Mouse (Mus musculus): ENCODE measurements at regions not wholly inside any gene's neighbourhood (a gene's known extent, or its start where the extent isn't known, plus 50 kb on each side); places are given as distances from the start of the nearest gene placed in this dataset.

GRCm38 (mm10) chr4:127636934-127637333, 279.0 kb upstream of the Gjb5 start:
- H3K36me3 ChIP-seq (ENCODE audit: control insufficient read depth, insufficient read depth, low read length), result no peaks in the 10 kb centered on the region
- WGBS, result 47% methylated on average over 11 of the region's 11 CpGs
- no peak overlapping the region for H3K4me3 ChIP-seq (ENCODE audit: control insufficient read depth in 1 of 2, insufficient read depth in 1 of 2, low read depth in 1 of 2, low read length in 2 of 2)
- H3K9me3 ChIP-seq (ENCODE audit: control insufficient read depth, low read length), result no peaks in the 10 kb centered on the region
- H3K4me1 ChIP-seq (ENCODE audit: control insufficient read depth in 2 of 2, insufficient read depth in 2 of 2, low read length in 2 of 2), result peaks cover 0 to 2% of the 10 kb centered on the region in 2 experiments; a peak in 1 of 4 replicates
- H3K4me2 ChIP-seq (ENCODE audit: low read length), result no peak overlapping the region
- no peaks in the 10 kb centered on the region for H3K27me3 ChIP-seq (ENCODE audit: control insufficient read depth, insufficient read depth, low read length)
- no peak overlapping the region for H3K27ac ChIP-seq (replicated peaks in 1 of 2; ENCODE audit: control insufficient read depth in 1 of 2, insufficient read depth in 1 of 2, low read depth in 2 of 2, low read length in 2 of 2)
- no peak overlapping the region for H3K9ac ChIP-seq (ENCODE audit: low read length)
- no peak for ATAC-seq (ENCODE audit: insufficient number of reproducible peaks, insufficient read depth, low FRiP score, low read depth)

DNA sequence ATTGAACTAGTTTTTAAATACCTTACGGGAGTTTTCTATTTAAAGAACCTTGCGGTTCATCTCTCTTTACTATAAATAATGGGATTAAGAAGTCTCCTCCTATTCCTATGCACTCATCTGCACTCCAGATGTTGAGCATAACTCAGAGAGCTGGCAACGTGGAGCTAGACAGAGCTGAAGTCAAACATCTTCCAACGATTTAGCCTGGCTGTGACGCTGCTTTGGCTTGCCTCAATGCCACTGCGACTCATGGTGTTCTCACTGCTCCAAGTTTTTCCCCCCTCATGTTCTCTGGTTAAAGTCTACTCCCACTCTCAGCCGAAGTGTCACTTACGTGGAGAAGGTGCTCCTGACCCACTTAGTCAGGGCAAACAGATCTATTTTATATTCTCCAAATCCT, 277.3 kb upstream of the Gjb5 start:
- no peak overlapping the region for H3K4me2 ChIP-seq (ENCODE audit: low read length)
- no peaks in the 10 kb centered on the region for H3K36me3 ChIP-seq (ENCODE audit: control insufficient read depth, insufficient read depth, low read length)
- H3K4me1 ChIP-seq (ENCODE audit: control insufficient read depth in 2 of 2, insufficient read depth in 2 of 2, low read length in 2 of 2), result peaks cover 0 to under 1% of the 10 kb centered on the region in 2 experiments; a peak in 1 of 4 replicates
- no peak overlapping the region for H3K9ac ChIP-seq (ENCODE audit: low read length)
- 73% methylated on average over 8 of the region's 8 CpGs for WGBS
- no peaks in the 10 kb centered on the region for H3K9me3 ChIP-seq (ENCODE audit: control insufficient read depth, low read length)
- no peaks in the 10 kb centered on the region for H3K27me3 ChIP-seq (ENCODE audit: control insufficient read depth, insufficient read depth, low read length)
- no peak overlapping the region for H3K27ac ChIP-seq (replicated peaks in 1 of 2; ENCODE audit: control insufficient read depth in 1 of 2, insufficient read depth in 1 of 2, low read depth in 2 of 2, low read length in 2 of 2)
- no peak overlapping the region for H3K4me3 ChIP-seq (ENCODE audit: control insufficient read depth in 1 of 2, insufficient read depth in 1 of 2, low read depth in 1 of 2, low read length in 2 of 2)
- no peak for ATAC-seq (ENCODE audit: insufficient number of reproducible peaks, insufficient read depth, low FRiP score, low read depth)

- Histone ChIP-seq H3K27ac (replicated peaks in 1 of 2; ENCODE audit: control insufficient read depth in 1 of 2, insufficient read depth in 1 of 2, low read depth in 2 of 2, low read length in 2 of 2) (no peak overlapping the region), H3K4me1 (ENCODE audit: control insufficient read depth in 2 of 2, insufficient read depth in 2 of 2, low read length in 2 of 2) (no peaks in the 10 kb centered on the region), H3K9ac (ENCODE audit: low read length) (no peak overlapping the region), H3K27me3 (ENCODE audit: control insufficient read depth, insufficient read depth, low read length) (no peaks in the 10 kb centered on the region), H3K4me3 (ENCODE audit: control insufficient read depth in 1 of 2, insufficient read depth in 1 of 2, low read depth in 1 of 2, low read length in 2 of 2) (no peak overlapping the region), H3K9me3 (ENCODE audit: control insufficient read depth, low read length) (no peaks in the 10 kb centered on the region), H3K4me2 (ENCODE audit: low read length) (no peak overlapping the region), H3K36me3 (ENCODE audit: control insufficient read depth, insufficient read depth, low read length) (no peaks in the 10 kb centered on the region)
- 4% methylated on average over 14 of the region's 14 CpGs for WGBS
- ATAC-seq (ENCODE audit: insufficient number of reproducible peaks, insufficient read depth, low FRiP score, low read depth), result no peak
Measured at GRCm38 (mm10) chr4:127619870-127620269, 261.9 kb upstream of the Gjb5 start.

DNA sequence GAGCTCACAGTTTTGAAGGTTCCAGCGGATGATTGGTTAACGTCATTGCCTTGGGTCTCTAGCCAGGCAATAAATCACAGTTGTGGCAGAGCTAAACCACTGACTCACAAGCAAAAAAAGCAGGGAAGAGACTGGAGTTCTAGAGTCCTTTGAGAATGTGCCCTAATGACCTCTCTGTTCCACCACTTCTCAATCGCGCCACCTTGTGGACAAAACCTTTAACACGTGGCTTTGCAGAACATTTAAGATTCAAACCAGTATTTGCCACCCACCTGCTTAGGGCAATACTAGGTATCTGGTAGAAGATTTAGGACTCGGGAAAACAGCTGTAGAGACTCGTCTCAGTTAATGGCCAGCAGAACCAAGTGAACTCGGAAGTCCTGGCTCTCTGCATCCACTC, 254.8 kb upstream of the Gjb5 start:
- H3K4me2 ChIP-seq (ENCODE audit: low read length), result no peak overlapping the region
- WGBS, result 46% methylated on average over 8 of the region's 8 CpGs
- ATAC-seq (ENCODE audit: insufficient number of reproducible peaks, insufficient read depth, low FRiP score, low read depth), result no peak

DNA sequence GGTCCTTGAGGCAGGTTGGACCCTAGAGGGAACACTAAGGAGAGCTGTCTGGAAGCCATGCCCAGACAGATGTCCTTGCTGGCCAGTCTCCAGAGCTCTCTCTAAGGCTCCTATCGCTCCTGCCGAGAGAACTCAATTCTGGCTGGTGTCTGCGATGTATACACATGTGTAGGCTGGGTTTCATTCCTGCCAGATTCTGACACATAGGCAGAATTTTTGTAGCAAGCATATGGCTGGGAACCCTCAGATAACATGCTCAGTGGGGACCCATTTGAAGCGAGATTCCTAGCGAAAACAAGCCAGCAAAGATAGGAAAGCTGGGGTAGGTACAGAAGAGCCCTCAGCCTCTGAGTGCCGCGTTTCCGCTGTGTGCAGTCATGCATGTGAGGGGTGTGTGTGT, 242.9 kb upstream of the Gjb5 start:
- H3K9me3 ChIP-seq (ENCODE audit: control insufficient read depth, low read length), result no peaks in the 10 kb centered on the region
- H3K4me3 ChIP-seq (ENCODE audit: control insufficient read depth in 1 of 2, insufficient read depth in 1 of 2, low read depth in 1 of 2, low read length in 2 of 2), result no peak overlapping the region
- H3K9ac ChIP-seq (ENCODE audit: low read length), result no peak overlapping the region
- no peaks in the 10 kb centered on the region for H3K4me1 ChIP-seq (ENCODE audit: control insufficient read depth in 2 of 2, insufficient read depth in 2 of 2, low read length in 2 of 2)
- H3K4me2 ChIP-seq (ENCODE audit: low read length), result no peak overlapping the region
- H3K27me3 ChIP-seq (ENCODE audit: control insufficient read depth, insufficient read depth, low read length), result no peaks in the 10 kb centered on the region
- no peak overlapping the region for H3K27ac ChIP-seq (replicated peaks in 1 of 2; ENCODE audit: control insufficient read depth in 1 of 2, insufficient read depth in 1 of 2, low read depth in 2 of 2, low read length in 2 of 2)
- no peaks in the 10 kb centered on the region for H3K36me3 ChIP-seq (ENCODE audit: control insufficient read depth, insufficient read depth, low read length)
- ATAC-seq (ENCODE audit: insufficient number of reproducible peaks, insufficient read depth, low FRiP score, low read depth), result no peak
- 67% methylated on average over 8 of the region's 8 CpGs for WGBS

More for the DNA sequence above, 254.8 kb upstream of the Gjb5 start:
- Histone ChIP-seq H3K9ac (ENCODE audit: low read length) (no peak overlapping the region), H3K4me3 (ENCODE audit: control insufficient read depth in 1 of 2, insufficient read depth in 1 of 2, low read depth in 1 of 2, low read length in 2 of 2) (no peak overlapping the region), H3K9me3 (ENCODE audit: control insufficient read depth, low read length) (no peaks in the 10 kb centered on the region), H3K27me3 (ENCODE audit: control insufficient read depth, insufficient read depth, low read length) (no peaks in the 10 kb centered on the region), H3K27ac (replicated peaks in 1 of 2; ENCODE audit: control insufficient read depth in 1 of 2, insufficient read depth in 1 of 2, low read depth in 2 of 2, low read length in 2 of 2) (no peak overlapping the region), H3K4me1 (ENCODE audit: control insufficient read depth in 2 of 2, insufficient read depth in 2 of 2, low read length in 2 of 2) (no peaks in the 10 kb centered on the region), H3K36me3 (ENCODE audit: control insufficient read depth, insufficient read depth, low read length) (no peaks in the 10 kb centered on the region)

- no peaks in the 10 kb centered on the region for H3K36me3 ChIP-seq (ENCODE audit: control insufficient read depth, insufficient read depth, low read length)
- no peak for ATAC-seq (ENCODE audit: insufficient number of reproducible peaks, insufficient read depth, low FRiP score, low read depth)
- H3K9me3 ChIP-seq (ENCODE audit: control insufficient read depth, low read length), result no peaks in the 10 kb centered on the region
- H3K27me3 ChIP-seq (ENCODE audit: control insufficient read depth, insufficient read depth, low read length), result no peaks in the 10 kb centered on the region
- WGBS, result 44% methylated on average over 3 of the region's 3 CpGs
- H3K4me2 ChIP-seq (ENCODE audit: low read length), result no peak overlapping the region
- no peak overlapping the region for H3K4me3 ChIP-seq (ENCODE audit: control insufficient read depth in 1 of 2, insufficient read depth in 1 of 2, low read depth in 1 of 2, low read length in 2 of 2)
- no peak overlapping the region for H3K9ac ChIP-seq (ENCODE audit: low read length)
- H3K4me1 ChIP-seq (ENCODE audit: control insufficient read depth in 2 of 2, insufficient read depth in 2 of 2, low read length in 2 of 2), result no peaks in the 10 kb centered on the region
- H3K27ac ChIP-seq (replicated peaks in 1 of 2; ENCODE audit: control insufficient read depth in 1 of 2, insufficient read depth in 1 of 2, low read depth in 2 of 2, low read length in 2 of 2), result no peak overlapping the region
Measured at GRCm38 (mm10) chr4:127598610-127599009, 240.6 kb upstream of the Gjb5 start.

GRCm38 (mm10) chr4:127594081-127594480, 236.1 kb upstream of the Gjb5 start:
- Histone ChIP-seq H3K9me3 (ENCODE audit: control insufficient read depth, low read length) (no peaks in the 10 kb centered on the region), H3K4me1 (ENCODE audit: control insufficient read depth in 2 of 2, insufficient read depth in 2 of 2, low read length in 2 of 2) (no peaks in the 10 kb centered on the region), H3K27me3 (ENCODE audit: control insufficient read depth, insufficient read depth, low read length) (no peaks in the 10 kb centered on the region), H3K9ac (ENCODE audit: low read length) (no peak overlapping the region), H3K4me3 (ENCODE audit: control insufficient read depth in 1 of 2, insufficient read depth in 1 of 2, low read depth in 1 of 2, low read length in 2 of 2) (no peak overlapping the region), H3K27ac (replicated peaks in 1 of 2; ENCODE audit: control insufficient read depth in 1 of 2, insufficient read depth in 1 of 2, low read depth in 2 of 2, low read length in 2 of 2) (no peak overlapping the region), H3K4me2 (ENCODE audit: low read length) (no peak overlapping the region), H3K36me3 (ENCODE audit: control insufficient read depth, insufficient read depth, low read length) (no peaks in the 10 kb centered on the region)
- no peak for ATAC-seq (ENCODE audit: insufficient number of reproducible peaks, insufficient read depth, low FRiP score, low read depth)
- 82% methylated on average over 8 of the region's 8 CpGs for WGBS

DNA sequence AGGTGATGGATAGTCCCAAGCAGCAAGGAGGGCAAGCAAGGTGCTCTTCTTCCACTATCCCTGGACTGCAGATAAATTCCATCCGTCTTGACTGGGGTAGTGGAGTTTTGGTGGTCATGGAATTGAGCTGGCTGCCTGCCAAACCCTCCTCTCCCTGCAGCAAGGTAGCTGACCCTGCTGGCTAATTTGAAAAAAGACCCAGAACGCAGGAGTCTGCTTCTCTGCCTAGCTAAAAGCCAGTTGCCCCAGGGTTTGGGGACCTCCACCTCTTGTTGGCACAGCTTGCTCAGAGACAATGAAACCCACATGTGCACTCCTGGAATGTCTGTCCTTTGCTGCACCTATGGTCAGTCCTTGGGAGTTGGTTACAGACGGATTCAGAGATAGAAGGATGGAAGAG, 233.6 kb upstream of the Gjb5 start:
- no peak overlapping the region for H3K9ac ChIP-seq (ENCODE audit: low read length)
- H3K4me1 ChIP-seq (ENCODE audit: control insufficient read depth in 2 of 2, insufficient read depth in 2 of 2, low read length in 2 of 2), result no peaks in the 10 kb centered on the region
- H3K4me3 ChIP-seq (ENCODE audit: control insufficient read depth in 1 of 2, insufficient read depth in 1 of 2, low read depth in 1 of 2, low read length in 2 of 2), result no peak overlapping the region
- no peak for ATAC-seq (ENCODE audit: insufficient number of reproducible peaks, insufficient read depth, low FRiP score, low read depth)
- 35% methylated on average over 3 of the region's 3 CpGs for WGBS
- H3K36me3 ChIP-seq (ENCODE audit: control insufficient read depth, insufficient read depth, low read length), result no peaks in the 10 kb centered on the region
- no peak overlapping the region for H3K4me2 ChIP-seq (ENCODE audit: low read length)
- no peak overlapping the region for H3K27ac ChIP-seq (replicated peaks in 1 of 2; ENCODE audit: control insufficient read depth in 1 of 2, insufficient read depth in 1 of 2, low read depth in 2 of 2, low read length in 2 of 2)
- H3K9me3 ChIP-seq (ENCODE audit: control insufficient read depth, low read length), result no peaks in the 10 kb centered on the region
- H3K27me3 ChIP-seq (ENCODE audit: control insufficient read depth, insufficient read depth, low read length), result no peaks in the 10 kb centered on the region

Measured in heart, embryonic 14.5 days (tissue).